ENCODE assay signal across 8 mouse cellular contexts in the genomic region with DNA sequence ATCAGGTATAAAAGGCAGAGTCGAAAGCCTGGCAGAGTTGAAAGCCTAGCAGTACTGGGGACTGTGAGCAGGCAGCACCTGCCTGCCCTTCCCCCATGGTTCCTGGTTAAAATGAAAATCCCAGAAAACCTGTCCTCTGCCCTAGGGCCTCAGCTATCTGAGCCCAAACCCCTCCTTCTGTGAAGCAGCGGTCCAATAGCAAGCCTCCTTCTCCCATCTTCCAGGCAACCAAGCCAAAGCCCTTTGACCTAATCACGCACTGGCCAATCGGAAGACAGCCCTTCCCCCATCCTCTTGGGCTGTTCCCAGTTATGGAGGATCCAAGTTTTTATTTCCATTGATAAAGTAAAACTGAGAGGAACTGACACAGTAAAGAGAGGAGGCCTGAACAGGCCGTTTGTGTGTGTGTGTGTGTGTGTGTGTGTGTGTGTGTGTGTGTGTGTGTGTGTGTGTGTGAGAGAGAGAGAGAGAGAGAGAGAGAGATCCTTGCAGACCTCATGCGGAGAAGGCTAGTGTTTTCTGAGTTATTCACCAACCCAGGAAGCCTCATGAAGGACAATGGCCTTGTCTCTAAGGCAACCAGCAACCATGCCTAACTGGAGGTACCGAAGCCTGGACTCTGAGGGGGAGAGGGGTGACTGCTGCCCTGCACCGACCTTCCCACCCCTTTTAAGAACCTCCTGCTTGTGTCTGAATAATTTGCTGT. TPM values are rescaled to one million over a fixed set of nuclear protein-coding genes. Genes with fewer than 3 reads are reported as not detected.
DNase-seq lines count a peak whose midpoint lies in the region; ATAC-seq and TF ChIP-seq lines count a peak whose summit lies in the region.

No protein-coding gene starts in this region.

- intact Hi-C loops in left cerebral cortex, postnatal 36 days (cut with DNase I), result no loop called here

- WGBS in heart, embryonic 10.5 days, result 38% methylated on average over 8 of the region's 8 CpGs
- WGBS in kidney, embryonic 16.5 days, result 23% methylated on average over 8 of the region's 8 CpGs
- WGBS in midbrain, embryonic 11.5 days, result 6% methylated on average over 8 of the region's 8 CpGs

- H3K4me2 ChIP-seq in kidney, embryonic 16.5 days (replicated peaks; ENCODE audit: low read depth, low read length), result peak overlapping the region; percentile 18; the same call in 1 of the 2 replicates
- peak overlapping the region; percentile 43 for H3K4me2 ChIP-seq in midbrain, embryonic 11.5 days

- H3K27ac ChIP-seq in ES-Bruce4 (ENCODE audit: insufficient read depth, low read length), result peak overlapping the region; percentile 71
- H3K27ac ChIP-seq in heart, embryonic 10.5 days, result no peak overlapping the region
- H3K27ac ChIP-seq in kidney, embryonic 16.5 days (ENCODE audit: low read length), result peak overlapping the region; percentile 93
- H3K27ac ChIP-seq in midbrain, embryonic 11.5 days (ENCODE audit: low read depth, low read length), result peak overlapping the region; percentile 94

- H3K27me3 ChIP-seq in ES-Bruce4 (ENCODE audit: control insufficient read depth, insufficient read depth, low read length, poor library complexity, severe bottlenecking), result no peaks in the 10 kb centered on the region
- no peaks in the 10 kb centered on the region for H3K27me3 ChIP-seq in heart, embryonic 10.5 days (ENCODE audit: insufficient read depth, poor library complexity, severe bottlenecking)
- H3K27me3 ChIP-seq in kidney, embryonic 16.5 days (ENCODE audit: insufficient read depth, low read length), result no peaks in the 10 kb centered on the region
- no peaks in the 10 kb centered on the region for H3K27me3 ChIP-seq in midbrain, embryonic 11.5 days (ENCODE audit: control insufficient read depth, insufficient read depth, low read length)

- no peak for TF ChIP-seq CTCF in ES-Bruce4 (IDR thresholded peaks at IDR 0.05; ENCODE audit: low read depth, low read length)
- TF ChIP-seq CTCF in brain, embryonic 14.5 days (IDR thresholded peaks at IDR 0.05; ENCODE audit: borderline replicate concordance, extremely low read depth, insufficient read depth, insufficient read length), result no peak

- TF ChIP-seq POLR2A in ES-Bruce4 (IDR thresholded peaks at IDR 0.05; ENCODE audit: insufficient read depth, low read length), result no peak
- no peak for TF ChIP-seq POLR2A in brain, embryonic 14.5 days (IDR thresholded peaks at IDR 0.05; ENCODE audit: borderline replicate concordance, extremely low read depth, insufficient read depth, insufficient read length, poor library complexity, severe bottlenecking)

- peak; percentile 91 for DNase-seq in brain, embryonic 14.5 days (ENCODE audit: low read depth)
- peak; percentile 71 for DNase-seq in heart, embryonic 10.5 days (ENCODE audit: low spot score)
- DNase-seq in midbrain, embryonic 11.5 days (ENCODE audit: low spot score, missing footprints), result peak; percentile 97
- DNase-seq in left cerebral cortex, postnatal 36 days (ENCODE audit: low spot score in 2 of 2), result no peak
- DNase-seq in spleen, postnatal 10 days (ENCODE audit: low spot score in 2 of 2), result no peak
- DNase-seq in layer of hippocampus, adult 8-10 months (ENCODE audit: low spot score in 2 of 2), result no peak

- peak overlapping the region; percentile 43 for H3K4me3 ChIP-seq in ES-Bruce4 (ENCODE audit: low read depth, low read length)
- no peak overlapping the region for H3K4me3 ChIP-seq in heart, embryonic 10.5 days
- H3K4me3 ChIP-seq in kidney, embryonic 16.5 days (ENCODE audit: low read length), result no peak overlapping the region
- H3K4me3 ChIP-seq in midbrain, embryonic 11.5 days (ENCODE audit: low read depth, low read length), result 0 out of 2 replicates have a peak overlapping the region, but pooled peaks have one; percentile 9

- peaks cover 7% of the 10 kb centered on the region for H3K4me1 ChIP-seq in ES-Bruce4 (ENCODE audit: control insufficient read depth, insufficient read depth, low read length)
- H3K4me1 ChIP-seq in heart, embryonic 10.5 days, result peaks cover 18% of the 10 kb centered on the region
- H3K4me1 ChIP-seq in kidney, embryonic 16.5 days (ENCODE audit: insufficient read depth, low read length), result peaks cover 33% of the 10 kb centered on the region
- H3K4me1 ChIP-seq in midbrain, embryonic 11.5 days (ENCODE audit: control insufficient read depth, insufficient read depth, low read length), result peaks cover 67% of the 10 kb centered on the region

- TF ChIP-seq EP300 in ES-Bruce4 (IDR thresholded peaks at IDR 0.05; ENCODE audit: insufficient read depth, low read depth, low read length), result 0 out of 2 replicates have a peak, but pooled peaks have one; percentile 43

- H3K36me3 ChIP-seq in ES-Bruce4 (ENCODE audit: control insufficient read depth, insufficient read depth, low read length, poor library complexity, severe bottlenecking), result no peaks in the 10 kb centered on the region
- 0 out of 2 replicates have a peak, but pooled peaks cover 4% of the 10 kb centered on the region for H3K36me3 ChIP-seq in heart, embryonic 10.5 days
- H3K36me3 ChIP-seq in kidney, embryonic 16.5 days (ENCODE audit: insufficient read depth, low read length), result peaks cover 26% of the 10 kb centered on the region
- H3K36me3 ChIP-seq in midbrain, embryonic 11.5 days (ENCODE audit: control insufficient read depth, insufficient read depth, low read length), result peaks cover 22% of the 10 kb centered on the region

- H3K9me3 ChIP-seq in ES-Bruce4 (replicated peaks; ENCODE audit: control insufficient read depth, insufficient read depth, low read length, poor library complexity, severe bottlenecking), result no peaks in the 10 kb centered on the region
- H3K9me3 ChIP-seq in heart, embryonic 10.5 days, result no peaks in the 10 kb centered on the region
- H3K9me3 ChIP-seq in kidney, embryonic 16.5 days (ENCODE audit: low read length), result no peaks in the 10 kb centered on the region
- no peaks in the 10 kb centered on the region for H3K9me3 ChIP-seq in midbrain, embryonic 11.5 days (ENCODE audit: control insufficient read depth, low read length)

- peak; percentile 83 for ATAC-seq in kidney, embryonic 16.5 days (ENCODE audit: low FRiP score, low TSS enrichment)
- peak; percentile 90 for ATAC-seq in midbrain, embryonic 11.5 days (ENCODE audit: low FRiP score)

- H3K9ac ChIP-seq in ES-Bruce4 (ENCODE audit: low read depth, poor library complexity, severe bottlenecking), result peak overlapping the region; percentile 29; the same call in 1 of the 2 replicates
- H3K9ac ChIP-seq in kidney, embryonic 16.5 days (replicated peaks; ENCODE audit: low read length), result 0 out of 2 replicates have a peak overlapping the region, but pooled peaks have one; percentile 29
- H3K9ac ChIP-seq in midbrain, embryonic 11.5 days (ENCODE audit: low read length), result peak overlapping the region; percentile 57

RNA-seq across cellular contexts. Expression of a gene that starts 12.1 kb away (rescaled TPM):
- polyA plus RNA-seq in ES-Bruce4 (2011; ENCODE audit: insufficient read depth, insufficient read length, low read depth, missing spikeins), result 4.0 and 5.1 TPM in 2 replicates
- 23.5 and 50.1 TPM in 2 replicates for polyA plus RNA-seq in brain, embryonic 14.5 days (2012; rRNA removed)
- 0.91 and 2.9 TPM in 2 replicates for polyA plus RNA-seq in heart, embryonic 10.5 days (2016; fragmentation: Nextera tagmentation; extraction: Ambion mirVana)
- 6.1 and 6.6 TPM in 2 replicates for polyA plus RNA-seq in kidney, embryonic 16.5 days (2015; fragmentation: Nextera tagmentation; extraction: Ambion mirVana)
- 62.0 and 64.3 TPM in 2 replicates for polyA plus RNA-seq in midbrain, embryonic 11.5 days (2014; fragmentation: Nextera tagmentation; extraction: Ambion mirVana)
- 10 to 100 TPM; 32.9 to 35.5 TPM for total RNA-seq in left cerebral cortex, postnatal 36 days (2021)
- 10 to 100 TPM; 37.1 to 40.9 (median 39.5) TPM for total RNA-seq in layer of hippocampus, adult 8-10 months (2022)

RNA-seq across cellular contexts. Expression of a gene that starts 28.5 kb away (rescaled TPM):
- polyA plus RNA-seq in ES-Bruce4 (2011; ENCODE audit: insufficient read depth, insufficient read length, low read depth, missing spikeins), result 0.20 TPM in 1 of 2 replicates, not detected in the other
- polyA plus RNA-seq in brain, embryonic 14.5 days (2012; rRNA removed), result 1.9 and 2.8 TPM in 2 replicates
- 0.05 TPM in 1 of 2 replicates, not detected in the other for polyA plus RNA-seq in heart, embryonic 10.5 days (2016; fragmentation: Nextera tagmentation; extraction: Ambion mirVana)
- polyA plus RNA-seq in kidney, embryonic 16.5 days (2015; fragmentation: Nextera tagmentation; extraction: Ambion mirVana), result 0.54 and 0.62 TPM in 2 replicates
- polyA plus RNA-seq in midbrain, embryonic 11.5 days (2014; fragmentation: Nextera tagmentation; extraction: Ambion mirVana), result 0.90 and 1.1 TPM in 2 replicates
- total RNA-seq in left cerebral cortex, postnatal 36 days (2021), result 1 to 10 TPM; 7.9 to 8.5 TPM
- total RNA-seq in layer of hippocampus, adult 8-10 months (2022), result 100 to 1,000 TPM in 2 of 4 experiments, 1 to 10 TPM in 2; 7.5 to 158 (median 61.7) TPM

RNA-seq across cellular contexts. Expression of a gene that starts 56.4 kb away (rescaled TPM):
- polyA plus RNA-seq in ES-Bruce4 (2011; ENCODE audit: insufficient read depth, insufficient read length, low read depth, missing spikeins), result 10.2 and 17.2 TPM in 2 replicates
- polyA plus RNA-seq in brain, embryonic 14.5 days (2012; rRNA removed), result 5.0 and 6.4 TPM in 2 replicates
- polyA plus RNA-seq in heart, embryonic 10.5 days (2016; fragmentation: Nextera tagmentation; extraction: Ambion mirVana), result 20.4 and 21.3 TPM in 2 replicates
- polyA plus RNA-seq in kidney, embryonic 16.5 days (2015; fragmentation: Nextera tagmentation; extraction: Ambion mirVana), result 24.3 and 26.0 TPM in 2 replicates
- 27.4 and 31.1 TPM in 2 replicates for polyA plus RNA-seq in midbrain, embryonic 11.5 days (2014; fragmentation: Nextera tagmentation; extraction: Ambion mirVana)
- 1 to 10 TPM; 1.9 to 2.1 TPM for total RNA-seq in left cerebral cortex, postnatal 36 days (2021)
- total RNA-seq in layer of hippocampus, adult 8-10 months (2022), result 1 to 10 TPM; 1.4 to 3.9 (median 2.3) TPM

Comparison
In these comparisons a context has a peak if more than half of its experiments do, and no peak if none do; other contexts are left out.
1. H3K4me3 ChIP-seq: peak in ES-Bruce4 (single experiment) and midbrain, embryonic 11.5 days (single experiment); none in heart, embryonic 10.5 days (single experiment) and kidney, embryonic 16.5 days (single experiment).
2. DNase-seq: peak in brain, embryonic 14.5 days (single experiment), heart, embryonic 10.5 days (single experiment) and midbrain, embryonic 11.5 days (single experiment); none in left cerebral cortex, postnatal 36 days (0 of 2), spleen, postnatal 10 days (0 of 2) and layer of hippocampus, adult 8-10 months (0 of 2).
3. Peak in every context shown above with its lines, with median percentiles within 50 percentile points of each other: H3K9ac ChIP-seq.